Mouse (Mus musculus) CH12.LX (cell line): ENCODE data around the gene Slc22a20. TPM values are rescaled to one million over a fixed set of nuclear protein-coding genes. Genes with fewer than 3 reads are reported as not detected.

Source experiments
- DNase-seq: peaks from one replicate; pipeline ENCODE4 v3.0.0-alpha.2; 2013; ENCODE audit errors: extremely low read depth
- H3K27ac ChIP-seq: 2 replicates; pipeline ENCODE4 v1.5.1; 2012; ENCODE audit warnings: low read depth, mild to moderate bottlenecking, control low read depth, moderate library complexity; ENCODE audit not compliant: insufficient read depth
- H3K27me3 ChIP-seq: replicated peaks from 2 replicates; pipeline ENCODE3; 2012; ENCODE audit warnings: inconsistent platforms
- H3K36me3 ChIP-seq, 2 experiments: replicated peaks in 1 of 2; 2 replicates each; pipeline versions ENCODE3 to v1.6.1; 2012; ENCODE audit warnings: inconsistent platforms in 1 of 2, low read length in 1 of 2, mild to moderate bottlenecking in 1 of 2, mixed read lengths in 1 of 2, moderate library complexity in 1 of 2; ENCODE audit not compliant: control insufficient read depth in 1 of 2, insufficient read depth in 1 of 2
- H3K4me1 ChIP-seq, 2 experiments: 2 replicates each; pipeline ENCODE4 v1.6.1; 2012; ENCODE audit warnings: inconsistent platforms in 1 of 2, moderate library complexity in 1 of 2; ENCODE audit not compliant: insufficient read depth in 2 of 2, control insufficient read depth in 1 of 2
- H3K4me2 ChIP-seq: 2 replicates; pipeline ENCODE4 v1.6.1; 2012; ENCODE audit warnings: low read depth, mild to moderate bottlenecking, control low read depth; ENCODE audit not compliant: poor library complexity, insufficient read depth, severe bottlenecking
- H3K4me3 ChIP-seq, 3 experiments: fragments of 150-350 bp in 1 of 3; sonication (generic) in 1 of 3; replicated peaks in 1 of 3; 2 replicates each; pipeline versions ENCODE3 to v1.5.1; 2011 to 2012; ENCODE audit warnings: low read depth in 2 of 3, low read length in 2 of 3, mild to moderate bottlenecking in 2 of 3, moderate library complexity in 2 of 3, control low read depth in 1 of 3, improper control_type of control experiment in 1 of 3, inconsistent platforms in 1 of 3, mixed read lengths in 1 of 3; ENCODE audit not compliant: poor library complexity in 1 of 3
- H3K79me2 ChIP-seq: replicated peaks from 2 replicates; pipeline ENCODE4 v1.6.1; 2012; ENCODE audit warnings: mild to moderate bottlenecking, moderate library complexity; ENCODE audit not compliant: control insufficient read depth, poor library complexity, insufficient read depth, severe bottlenecking; ENCODE audit errors: extremely low read depth
- H3K9ac ChIP-seq: 2 replicates; pipeline ENCODE4 v1.6.1; 2012; ENCODE audit warnings: low read depth, mild to moderate bottlenecking, control low read depth, moderate library complexity; ENCODE audit not compliant: insufficient read depth
- H3K9me3 ChIP-seq: replicated peaks from 2 replicates; pipeline ENCODE3; 2012; ENCODE audit warnings: low read length, inconsistent platforms, mixed read lengths
- E2F4 ChIP-seq: IDR thresholded peaks from 2 replicates; pipeline ENCODE4 v1.6.1; 2011; ENCODE audit warnings: low read depth, low read length, improper control_type of control experiment; ENCODE audit not compliant: insufficient replicate concordance
- ELF1 ChIP-seq: IDR thresholded peaks from 2 replicates; pipeline ENCODE4 v1.6.1; 2014; ENCODE audit warnings: low read depth, mild to moderate bottlenecking, inconsistent platforms, low read length, improper control_type of control experiment
- HCFC1 ChIP-seq: IDR thresholded peaks from 2 replicates; pipeline ENCODE4 v1.6.1; 2012; ENCODE audit warnings: low read depth, mild to moderate bottlenecking, inconsistent platforms, low read length, improper control_type of control experiment
- IRF4 ChIP-seq: IDR thresholded peaks from 2 replicates; pipeline ENCODE4 v1.6.1; 2014; ENCODE audit warnings: low read depth, mild to moderate bottlenecking, inconsistent platforms, low read length, improper control_type of control experiment
- MEF2A ChIP-seq: IDR thresholded peaks from 2 replicates; pipeline ENCODE4 v1.6.1; 2014; ENCODE audit warnings: low read depth, mild to moderate bottlenecking, inconsistent platforms, low read length, improper control_type of control experiment, borderline replicate concordance
- NRF1 ChIP-seq: IDR thresholded peaks from 2 replicates; pipeline ENCODE4 v1.6.1; 2014; ENCODE audit warnings: low read depth, mild to moderate bottlenecking, inconsistent platforms, low read length, improper control_type of control experiment, moderate library complexity
- RCOR1 ChIP-seq: conservative IDR thresholded peaks from 2 replicates; pipeline ENCODE4 v1.6.1; 2012; ENCODE audit warnings: low read depth, mild to moderate bottlenecking, inconsistent platforms, low read length, improper control_type of control experiment
- UBTF ChIP-seq: IDR thresholded peaks from 2 replicates; pipeline ENCODE4 v1.6.1; 2012; ENCODE audit warnings: low read depth, mild to moderate bottlenecking, inconsistent platforms, low read length, improper control_type of control experiment, moderate library complexity
- dilution Hi-C: fragments of 300-500 bp; cut with MboI; formaldehyde crosslinking; loops from 2 replicates; pipeline ENCODE4 v1.14.3; 2020; ENCODE audit warnings: low sequenced_read_pairs; ENCODE audit not compliant: extremely low pct_unique_long_range_greater_than_20kb, extremely low pct_ligation_motif_present
- in situ Hi-C: fragments of 300-500 bp; cut with MboI; formaldehyde crosslinking; loops from 3 replicates; pipeline ENCODE4 v1.14.3; 2019; ENCODE audit warnings: low sequenced_read_pairs, low pct_ligation_motif_present, low pct_unique_long_range_greater_than_20kb, mixed read lengths
- polyA plus RNA-seq: library from polyadenylated mRNA; unstranded; fragments of >175 nt; gene quantifications from 2 replicates; pipeline ENCODE4 v1.2.1, GENCODE M21; 2012; ENCODE audit warnings: low read depth; ENCODE audit not compliant: insufficient read length
- total RNA-seq, 2 experiments: library from RNA; depleted of rRNA; stranded (reverse); fragments of 300-350 nt in 1 of 2; fragments of >200 nt in 1 of 2; gene quantifications; 2 replicates each; pipeline ENCODE4 v1.2.3; 2012 to 2014

Slc22a20 gene
- total and polyA plus RNA-seq, 3 experiments, result not detected

DNA sequence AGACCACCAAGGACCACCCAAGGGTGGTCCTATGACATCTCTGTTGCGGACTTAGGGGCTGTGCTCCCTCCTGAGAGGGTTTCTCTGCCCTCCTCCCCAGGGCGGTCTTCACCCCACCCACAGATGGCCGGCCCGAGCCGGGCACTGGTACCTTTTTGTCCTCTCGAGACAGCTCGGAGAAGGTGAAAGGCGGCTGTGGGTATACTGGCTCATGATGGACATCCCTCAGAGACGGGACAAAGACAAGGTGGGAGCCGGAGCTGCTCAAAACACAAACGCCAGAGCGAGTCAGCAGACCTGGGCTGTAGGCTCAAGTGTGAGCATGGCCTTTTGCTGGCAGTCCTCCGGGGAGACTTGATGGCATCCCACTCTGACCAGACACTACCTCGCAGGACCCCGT lies 42.5 kb downstream of the Slc22a20 start:
- H3K4me1 ChIP-seq, result peaks cover 0 to 12% of the 10 kb centered on the region in 2 experiments; a peak in 2 of 4 replicates
- TF ChIP-seq HCFC1, result no peak
- TF ChIP-seq RCOR1, result no peak
- no peak for TF ChIP-seq NRF1
- TF ChIP-seq UBTF, result no peak
- H3K9ac ChIP-seq, result no peak overlapping the region
- H3K4me2 ChIP-seq, result no peak overlapping the region
- H3K9me3 ChIP-seq, result no peaks in the 10 kb centered on the region
- H3K4me3 ChIP-seq, result no peak overlapping the region
- in situ Hi-C loops (no loop called here), dilution Hi-C loops (no loop called here)
- no peak overlapping the region for H3K27ac ChIP-seq
- no peak for DNase-seq
- peaks cover 74 to 93% of the 10 kb centered on the region in 2 experiments for H3K36me3 ChIP-seq
- no peaks in the 10 kb centered on the region for H3K27me3 ChIP-seq
- H3K79me2 ChIP-seq, result no peaks in the 10 kb centered on the region

DNA sequence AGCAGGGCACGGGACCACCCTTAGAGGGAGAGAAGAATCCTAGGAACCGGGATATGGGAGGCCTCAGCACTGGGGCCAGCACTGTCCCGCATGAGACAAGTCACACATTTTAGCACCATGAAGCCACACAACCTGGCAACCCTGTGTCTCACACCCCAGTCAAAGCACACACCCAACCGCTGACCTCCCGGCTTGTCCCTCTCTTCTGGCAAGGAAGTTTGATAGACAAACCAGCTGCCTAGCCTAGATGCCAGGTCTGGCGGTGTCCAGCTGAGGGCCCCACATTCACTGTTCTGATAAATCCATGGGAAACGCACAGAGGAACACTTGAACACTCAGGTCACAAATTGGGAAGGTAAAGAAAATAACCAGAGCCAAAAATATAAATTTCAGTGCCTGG lies 43.4 kb downstream of the Slc22a20 start:
- Histone ChIP-seq H3K27ac (no peak overlapping the region), H3K4me3 (no peak overlapping the region), H3K9ac (no peak overlapping the region), H3K79me2 (no peaks in the 10 kb centered on the region), H3K4me2 (no peak overlapping the region), H3K9me3 (no peaks in the 10 kb centered on the region), H3K4me1 (peaks cover 0 to 12% of the 10 kb centered on the region in 2 experiments; a peak in 2 of 4 replicates), H3K36me3 (peaks cover 67 to 93% of the 10 kb centered on the region in 2 experiments), H3K27me3 (no peaks in the 10 kb centered on the region)
- TF ChIP-seq IRF4, result no peak
- dilution Hi-C loops, result no loop called here
- in situ Hi-C loops, result no loop called here
- no peak for DNase-seq

DNA sequence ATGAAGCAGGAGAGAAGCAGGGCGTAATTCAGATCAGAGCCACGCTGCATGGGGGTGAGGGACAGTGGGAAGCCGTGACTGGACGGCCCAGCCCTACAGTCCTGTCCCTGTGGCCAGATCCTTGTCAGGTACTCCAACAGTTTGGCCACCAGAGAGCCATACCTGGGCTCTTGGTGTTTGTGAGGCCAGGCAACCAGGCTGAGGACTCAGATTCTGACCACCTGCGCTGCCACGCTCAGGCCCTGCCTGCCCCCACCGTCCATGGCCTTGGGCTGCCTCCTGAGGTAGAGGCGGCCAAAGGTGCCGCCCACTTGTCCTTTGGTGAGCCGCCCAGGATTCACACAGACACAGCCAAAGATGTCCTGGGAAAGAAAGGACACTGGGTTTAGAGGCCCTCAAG lies 45.3 kb downstream of the Slc22a20 start:
- Histone ChIP-seq H3K79me2 (no peaks in the 10 kb centered on the region), H3K4me3 (no peak overlapping the region), H3K4me1 (no peaks in the 10 kb centered on the region), H3K9ac (no peak overlapping the region), H3K27me3 (no peaks in the 10 kb centered on the region), H3K36me3 (peaks cover 62 to 83% of the 10 kb centered on the region in 2 experiments), H3K4me2 (no peak overlapping the region), H3K27ac (no peak overlapping the region), H3K9me3 (no peaks in the 10 kb centered on the region)
- in situ Hi-C loops, result no loop called here
- no peak for TF ChIP-seq ELF1
- no peak for TF ChIP-seq MEF2A
- no peak for TF ChIP-seq RCOR1
- TF ChIP-seq E2F4, result no peak
- DNase-seq, result no peak
- dilution Hi-C loops, result no loop called here
